In the genomic region with DNA sequence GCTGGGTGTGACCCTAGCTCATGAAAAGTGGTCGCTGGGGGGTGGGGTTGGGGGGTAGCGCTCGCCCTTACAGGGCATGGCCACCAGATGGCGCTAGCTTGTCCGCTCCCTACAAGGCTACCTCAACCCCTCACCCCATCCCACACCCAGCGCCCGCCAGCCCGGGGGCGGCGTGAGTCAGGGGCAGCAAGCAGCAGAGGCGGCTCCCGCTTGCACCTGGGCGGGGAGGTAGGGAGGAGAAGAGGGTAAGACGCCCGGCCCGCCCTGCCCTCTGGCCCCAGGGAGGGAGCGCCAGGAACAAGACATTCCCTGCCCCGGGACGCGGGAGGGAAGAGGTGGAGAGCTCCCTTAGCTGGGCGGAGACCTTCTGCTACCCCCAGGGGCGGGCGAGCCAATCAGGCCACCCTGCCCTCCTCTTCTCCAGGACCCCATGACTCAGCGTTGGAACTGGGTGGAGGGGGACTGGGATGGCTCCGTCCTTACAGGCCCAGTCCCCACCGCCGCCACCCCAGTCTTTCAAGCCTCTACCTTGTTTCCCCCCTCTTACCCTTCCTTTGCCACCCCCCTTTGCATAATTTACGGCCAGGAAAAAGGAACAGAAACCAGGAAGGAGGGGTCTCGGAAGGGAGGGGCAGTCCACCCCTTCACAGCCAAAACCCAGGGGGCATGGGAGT, we compare ENCODE assay signal across 8 mouse cellular contexts. TPM values are rescaled to one million over a fixed set of nuclear protein-coding genes. Genes with fewer than 3 reads are reported as not detected.
DNase-seq lines count a peak whose midpoint lies in the region; ATAC-seq lines count a peak whose summit lies in the region.

No protein-coding gene starts in this region.

- peak overlapping the region; percentile 93 for H3K27ac ChIP-seq in hindbrain, embryonic 10.5 days

- peaks cover 18% of the 10 kb centered on the region; the same call in 1 of the 2 replicates for H3K36me3 ChIP-seq in hindbrain, embryonic 10.5 days

- peaks cover 25% of the 10 kb centered on the region for H3K4me1 ChIP-seq in hindbrain, embryonic 10.5 days (replicated peaks)

- no peaks in the 10 kb centered on the region for H3K9me3 ChIP-seq in hindbrain, embryonic 10.5 days

- DNase-seq in ZHBTc4 (ENCODE audit: low read depth, low spot score) = peak; percentile 99
- DNase-seq in cerebellum, postnatal 10 days = peak; percentile 87 to 89
- peak; percentile 90 for DNase-seq in hindbrain, embryonic 10.5 days (ENCODE audit: low spot score)
- peak; percentile 59 to 64 for DNase-seq in left cerebral cortex, adult 8-10 months (ENCODE audit: low spot score in 2 of 2)
- DNase-seq in right cerebral cortex, postnatal 14 days = peak; percentile 69
- DNase-seq in yolk sac, embryonic 10.5 days (ENCODE audit: low spot score) = peak; percentile 87

- WGBS in hindbrain, embryonic 10.5 days = 1% methylated on average over 29 of the region's 29 CpGs

- peak; percentile 80 for ATAC-seq in frontal cortex, adult (ENCODE audit: low TSS enrichment)
- ATAC-seq in megakaryocyte-erythroid progenitor cell, adult 5-6 weeks (replicated peaks; ENCODE audit: low FRiP score, low TSS enrichment, poor library complexity, severe bottlenecking) = peak; percentile 72

- H3K27me3 ChIP-seq in hindbrain, embryonic 10.5 days (ENCODE audit: insufficient read depth, poor library complexity, severe bottlenecking) = no peaks in the 10 kb centered on the region

- peak overlapping the region; percentile 65 for H3K4me3 ChIP-seq in hindbrain, embryonic 10.5 days

RNA-seq across cellular contexts. Expression of a gene that starts 13.5 kb away (rescaled TPM):
- polyA plus RNA-seq in hindbrain, embryonic 10.5 days (2016; fragmentation: Nextera tagmentation; extraction: Ambion mirVana) = 0.09 and 0.33 TPM in 2 replicates
- under 1 TPM in 1 of 4 experiments, not detected in 3; 0.61 TPM for total RNA-seq in left cerebral cortex, adult 8-10 months (2022)
- total RNA-seq in megakaryocyte-erythroid progenitor cell, adult 5-6 weeks (2014; fragmentation: Nextera tagmentation) = not detected in 2 replicates
- total RNA-seq in megakaryocyte-erythroid progenitor cell, adult 5-6 weeks (2017) = not detected in 2 replicates

RNA-seq across cellular contexts. Expression of a gene that starts 16.0 kb away (rescaled TPM):
- polyA plus RNA-seq in hindbrain, embryonic 10.5 days (2016; fragmentation: Nextera tagmentation; extraction: Ambion mirVana) = 0.47 and 0.73 TPM in 2 replicates
- 10 to 100 TPM; 11.3 to 20.3 (median 15.8) TPM for total RNA-seq in left cerebral cortex, adult 8-10 months (2022)
- total RNA-seq in megakaryocyte-erythroid progenitor cell, adult 5-6 weeks (2014; fragmentation: Nextera tagmentation) = 5.0 and 6.6 TPM in 2 replicates
- total RNA-seq in megakaryocyte-erythroid progenitor cell, adult 5-6 weeks (2017) = 7.3 and 11.5 TPM in 2 replicates

RNA-seq across cellular contexts. Expression of a gene that starts 16.8 kb away (rescaled TPM):
- 0.34 TPM in 1 of 2 replicates, not detected in the other for polyA plus RNA-seq in hindbrain, embryonic 10.5 days (2016; fragmentation: Nextera tagmentation; extraction: Ambion mirVana)
- under 1 TPM; 0.32 to 0.77 (median 0.42) TPM for total RNA-seq in left cerebral cortex, adult 8-10 months (2022)
- total RNA-seq in megakaryocyte-erythroid progenitor cell, adult 5-6 weeks (2014; fragmentation: Nextera tagmentation) = not detected in 2 replicates
- not detected in 2 replicates for total RNA-seq in megakaryocyte-erythroid progenitor cell, adult 5-6 weeks (2017)

RNA-seq across cellular contexts. Expression of a gene that starts 24.1 kb away (rescaled TPM):
- 1.7 TPM in 1 of 2 replicates, not detected in the other for polyA plus RNA-seq in hindbrain, embryonic 10.5 days (2016; fragmentation: Nextera tagmentation; extraction: Ambion mirVana)
- total RNA-seq in left cerebral cortex, adult 8-10 months (2022) = 1 to 10 TPM; 3.9 to 5.8 (median 4.4) TPM
- 3.5 and 3.6 TPM in 2 replicates for total RNA-seq in megakaryocyte-erythroid progenitor cell, adult 5-6 weeks (2014; fragmentation: Nextera tagmentation)
- total RNA-seq in megakaryocyte-erythroid progenitor cell, adult 5-6 weeks (2017) = not detected in 2 replicates

RNA-seq across cellular contexts. Expression of a gene that starts 28.7 kb away (rescaled TPM):
- 36.4 and 38.1 TPM in 2 replicates for polyA plus RNA-seq in hindbrain, embryonic 10.5 days (2016; fragmentation: Nextera tagmentation; extraction: Ambion mirVana)
- total RNA-seq in left cerebral cortex, adult 8-10 months (2022) = 100 to 1,000 TPM; 104 to 122 (median 108) TPM
- 7.4 and 11.4 TPM in 2 replicates for total RNA-seq in megakaryocyte-erythroid progenitor cell, adult 5-6 weeks (2014; fragmentation: Nextera tagmentation)
- total RNA-seq in megakaryocyte-erythroid progenitor cell, adult 5-6 weeks (2017) = 2.3 and 6.4 TPM in 2 replicates

Comparison
In these comparisons a context has a peak if more than half of its experiments do, and no peak if none do; other contexts are left out.
1. Peak in every context shown above with its lines: DNase-seq, ATAC-seq, H3K4me3 ChIP-seq and H3K27ac ChIP-seq.